Mouse (Mus musculus): Measurements from ENCODE around the gene St3gal3.

The St3gal3 gene

DNA sequence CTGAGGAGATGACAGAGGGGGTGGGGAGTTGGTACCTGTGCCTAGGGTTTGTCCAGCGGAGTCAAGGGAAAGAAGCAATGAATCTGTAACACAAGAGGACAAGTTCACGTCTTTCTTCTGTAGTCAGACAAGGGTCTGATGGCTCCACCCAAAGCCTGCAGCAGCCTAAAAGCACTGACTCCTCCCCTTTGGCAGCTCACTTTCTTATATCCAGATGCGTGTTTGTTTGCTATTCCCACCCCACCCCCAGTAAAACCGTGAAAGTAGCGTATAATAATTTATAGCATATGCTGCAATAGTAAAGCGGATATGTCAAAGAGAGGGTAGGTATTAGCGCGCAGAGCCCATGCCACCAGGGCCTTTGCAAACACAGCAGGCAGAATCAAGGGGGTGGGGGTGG is 80.1 kb downstream of the St3gal3 start:
- in situ Hi-C loops (cut with MboI), result no loop called here

- in situ Hi-C loops (cut with MboI), result no loop called here
Observed at GRCm38 (mm10) chr4:118053904-118054303, 80.8 kb downstream of the St3gal3 start.

- in situ Hi-C loops (cut with MboI), result no loop called here
Observed at GRCm38 (mm10) chr4:118049606-118050302, 85.0 kb downstream of the St3gal3 start.

DNA sequence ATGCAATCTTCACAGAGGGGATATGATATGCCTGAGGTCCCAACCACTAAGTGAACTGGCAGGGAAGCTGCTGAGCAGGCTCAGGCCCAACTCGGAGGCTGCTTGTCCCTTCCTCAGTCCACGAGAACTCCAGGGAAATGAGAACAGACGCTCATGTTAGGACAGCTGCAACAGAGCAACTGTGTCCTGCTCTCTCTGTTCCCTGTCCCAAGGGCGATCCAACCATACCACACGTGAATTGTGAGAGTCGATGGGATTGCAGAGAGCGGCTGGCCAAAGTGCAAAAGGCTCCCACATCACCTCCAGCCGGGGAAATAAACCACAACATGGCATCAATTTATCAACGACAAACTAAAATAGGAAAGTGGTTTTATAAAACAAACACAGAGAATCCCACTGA is 90.2 kb downstream of the St3gal3 start:
- in situ Hi-C loops (cut with MboI), result no loop called here

DNA sequence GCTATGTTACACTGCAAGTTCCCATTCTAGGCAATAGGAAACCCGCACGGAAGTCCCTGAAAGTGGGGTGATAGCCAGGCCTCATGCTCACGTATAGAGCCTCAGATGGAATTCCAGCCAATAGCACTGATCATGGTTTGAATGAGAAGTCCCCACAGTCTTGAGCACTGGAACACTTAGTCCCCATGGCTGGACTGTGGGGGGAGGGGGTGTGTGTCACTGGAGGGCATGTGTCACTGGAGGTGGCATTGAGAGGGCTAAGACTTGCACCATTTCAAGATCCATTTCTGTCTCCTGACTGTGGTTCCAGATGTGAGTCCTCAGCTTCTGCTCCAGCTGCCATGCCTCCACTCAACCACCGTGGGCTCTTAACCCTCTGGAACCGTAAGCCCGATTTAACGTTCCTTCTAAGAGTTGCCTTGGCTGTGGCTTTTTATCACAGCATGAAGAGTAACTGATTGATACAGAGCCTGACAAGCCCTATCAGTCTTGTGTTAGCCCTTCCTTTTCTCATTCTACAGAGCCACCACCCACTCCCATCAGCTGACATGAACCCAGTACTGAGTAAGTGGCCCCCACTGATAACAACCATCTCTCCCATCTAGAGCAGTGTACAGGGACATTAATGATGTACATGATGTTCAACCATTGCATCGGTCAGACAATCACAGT is 91.2 kb downstream of the St3gal3 start:
- in situ Hi-C loops (cut with MboI), result no loop called here

GRCm38 (mm10) chr4:118042671-118043320 is 91.9 kb downstream of the St3gal3 start:
- in situ Hi-C loops (cut with MboI), result no loop called here

GRCm38 (mm10) chr4:118041145-118041544 is 93.6 kb downstream of the St3gal3 start:
- in situ Hi-C loops (cut with MboI), result no loop called here

GRCm38 (mm10) chr4:118040650-118041049 is 94.1 kb downstream of the St3gal3 start:
- in situ Hi-C loops (cut with MboI), result no loop called here

GRCm38 (mm10) chr4:118039964-118040363 is 94.8 kb downstream of the St3gal3 start:
- in situ Hi-C loops (cut with MboI), result no loop called here

DNA sequence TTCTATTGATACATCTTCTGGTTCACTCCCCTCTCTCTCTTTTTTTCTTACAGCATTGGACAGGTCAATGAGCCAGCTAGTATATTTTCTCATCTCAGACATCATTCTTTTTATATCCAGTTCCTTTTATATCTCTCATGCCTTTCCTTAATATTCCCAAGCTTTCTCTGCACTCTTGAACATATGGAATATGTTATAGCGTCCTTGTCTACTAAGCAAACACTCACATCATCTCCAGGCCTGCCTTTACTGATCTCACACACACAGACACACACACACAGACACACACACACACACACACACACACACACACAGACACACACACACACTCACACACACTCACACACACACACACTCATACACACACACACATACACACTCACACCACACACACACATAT is 96.7 kb downstream of the St3gal3 start:
- in situ Hi-C loops (cut with MboI), result no loop called here

DNA sequence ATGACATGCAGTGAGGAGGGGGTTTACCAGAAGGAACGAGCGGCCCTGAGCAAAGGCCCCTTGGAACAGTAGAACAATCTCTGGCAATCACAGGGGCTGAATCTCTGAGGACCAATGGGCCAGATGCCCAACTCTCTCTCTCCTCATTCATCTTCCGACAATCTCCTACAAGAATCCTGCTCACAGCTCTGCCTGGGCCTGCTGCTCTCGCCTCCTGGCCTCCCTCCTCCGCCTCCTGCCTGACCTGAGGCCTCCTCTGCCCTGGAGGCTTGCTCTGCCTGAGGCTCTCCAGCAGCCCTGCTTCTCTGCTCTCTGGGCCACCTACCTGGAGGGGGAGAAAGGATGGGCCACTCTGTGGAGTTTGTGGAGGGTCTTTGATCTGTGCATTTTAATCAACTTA is 97.3 kb downstream of the St3gal3 start:
- in situ Hi-C loops (cut with MboI), result no loop called here

DNA sequence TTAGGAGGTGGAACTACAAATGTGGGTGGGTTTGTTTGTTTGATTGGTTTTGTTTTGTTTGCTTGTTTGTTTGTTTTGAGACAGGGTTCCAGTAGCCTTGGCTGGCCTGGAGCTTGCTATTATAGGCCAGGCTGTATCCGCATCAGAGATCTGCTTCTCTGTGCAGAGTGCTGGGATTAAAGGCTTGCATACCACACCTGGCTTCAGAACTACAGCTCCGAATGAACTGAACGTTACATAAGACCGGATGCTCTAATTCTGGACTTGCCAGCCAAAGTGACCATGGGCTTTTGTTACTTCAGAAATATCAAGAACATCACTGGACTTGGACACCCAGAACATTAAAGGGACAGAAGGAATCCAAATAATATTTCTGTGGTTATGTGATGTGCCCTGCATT is 98.2 kb downstream of the St3gal3 start:
- in situ Hi-C loops (cut with MboI), result no loop called here

DNA sequence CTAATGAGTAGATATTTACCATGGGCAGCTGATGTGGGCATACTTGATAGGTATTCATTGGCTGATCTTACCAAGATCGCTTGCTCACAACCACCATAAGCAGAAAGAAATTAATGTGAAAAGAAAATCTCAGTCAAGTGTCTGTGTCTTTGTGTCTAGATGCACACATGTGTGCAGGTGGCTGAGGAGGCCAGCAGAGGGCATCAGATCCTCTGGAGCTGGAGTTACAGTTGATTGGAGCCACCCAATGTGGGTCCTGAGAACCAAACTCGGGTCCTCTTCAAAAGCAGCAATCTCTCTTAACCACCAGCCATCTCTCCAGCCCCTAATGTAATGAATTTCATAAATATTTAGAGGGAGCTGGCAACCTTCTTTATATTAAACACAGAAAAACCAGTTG is 99.6 kb downstream of the St3gal3 start:
- in situ Hi-C loops (cut with MboI), result no loop called here

DNA sequence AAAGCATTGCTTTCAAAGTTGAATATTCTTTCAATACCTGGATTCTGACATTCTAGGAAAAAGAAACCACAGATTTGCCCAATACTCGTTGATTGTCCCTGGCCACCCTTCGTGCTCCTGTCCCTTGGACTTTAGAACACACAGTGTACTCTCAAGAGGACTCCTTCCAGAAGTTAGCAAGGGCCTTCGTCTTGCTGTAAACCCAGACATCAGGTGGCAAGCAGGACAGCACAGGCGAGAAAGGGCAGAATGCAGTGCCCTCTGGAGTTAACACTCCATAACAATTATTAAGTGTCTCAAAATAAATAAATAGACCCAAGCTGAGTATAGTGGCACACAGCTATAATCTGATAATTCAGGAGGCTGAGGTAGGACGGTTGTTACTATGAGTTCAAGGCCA is 101.7 kb downstream of the St3gal3 start:
- in situ Hi-C loops (cut with MboI), result no loop called here

DNA sequence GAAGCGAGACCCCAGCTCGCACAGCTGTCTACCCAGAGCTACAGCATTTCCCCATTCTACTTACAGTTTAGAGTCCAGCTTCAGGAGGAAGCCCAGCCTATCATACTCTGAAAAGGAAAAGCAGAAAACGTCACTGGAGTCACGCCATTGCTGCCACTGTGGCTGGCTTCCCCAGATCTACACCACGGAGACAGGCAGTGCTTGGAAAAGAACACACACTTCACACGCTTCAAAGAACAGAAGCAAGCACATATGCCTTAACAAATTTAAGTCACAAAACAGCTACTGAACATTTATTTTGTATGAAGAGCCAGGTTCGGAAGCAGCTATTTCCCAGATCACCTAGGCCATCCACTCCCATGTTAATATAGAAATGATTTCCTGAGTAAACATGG is 102.9 kb downstream of the St3gal3 start:
- in situ Hi-C loops (cut with MboI), result no loop called here

- in situ Hi-C loops (cut with MboI), result no loop called here
Observed at GRCm38 (mm10) chr4:118031132-118031775, 103.5 kb downstream of the St3gal3 start.

DNA sequence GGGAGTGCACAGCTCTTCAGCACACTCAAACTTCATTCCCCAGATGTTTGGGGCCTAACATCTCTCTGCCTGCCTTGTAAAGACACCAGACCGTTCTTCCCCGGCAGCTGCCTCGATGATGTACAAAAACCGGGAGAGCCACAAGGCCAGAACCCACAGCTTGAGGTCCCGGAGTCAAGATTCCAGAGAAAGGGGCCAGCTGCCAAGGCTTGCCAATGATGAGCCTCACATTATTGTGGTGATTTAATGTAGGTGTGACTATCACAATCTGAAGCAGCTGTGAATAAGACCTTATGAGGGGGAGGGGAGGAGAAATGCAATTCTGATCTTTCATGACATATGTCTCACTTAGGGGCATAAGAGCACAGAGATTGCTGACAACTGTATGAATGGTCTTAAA is 104.4 kb downstream of the St3gal3 start:
- in situ Hi-C loops (cut with MboI), result no loop called here

DNA sequence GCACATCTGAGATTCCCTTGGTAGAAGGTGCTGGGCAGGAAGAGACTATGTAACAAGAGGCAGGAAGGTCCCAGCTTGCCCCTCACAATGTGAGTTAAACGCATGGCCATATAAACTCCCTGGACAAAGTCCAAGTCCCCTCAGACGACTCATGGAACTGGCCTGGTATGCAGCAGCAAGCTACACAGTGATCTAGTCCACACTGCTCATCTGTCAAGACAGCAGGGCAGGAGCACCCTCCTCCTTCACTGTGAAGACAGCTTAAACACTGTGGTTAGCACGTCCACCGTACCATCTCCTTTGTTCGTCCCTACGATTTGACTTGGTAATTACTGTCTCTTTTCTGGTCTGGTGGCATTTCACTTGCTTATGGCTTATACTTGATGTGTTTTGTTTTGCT is 104.8 kb downstream of the St3gal3 start:
- in situ Hi-C loops (cut with MboI), result no loop called here

- in situ Hi-C loops (cut with MboI), result no loop called here
Observed at GRCm38 (mm10) chr4:118028994-118029393, 105.7 kb downstream of the St3gal3 start.

GRCm38 (mm10) chr4:118025931-118026330 is 108.8 kb downstream of the St3gal3 start:
- in situ Hi-C loops (cut with MboI), result no loop called here

GRCm38 (mm10) chr4:118025381-118025780 is 109.3 kb downstream of the St3gal3 start:
- in situ Hi-C loops (cut with MboI), result no loop called here

- in situ Hi-C loops (cut with MboI), result no loop called here
Observed at GRCm38 (mm10) chr4:118022811-118023210, 111.9 kb downstream of the St3gal3 start.

DNA sequence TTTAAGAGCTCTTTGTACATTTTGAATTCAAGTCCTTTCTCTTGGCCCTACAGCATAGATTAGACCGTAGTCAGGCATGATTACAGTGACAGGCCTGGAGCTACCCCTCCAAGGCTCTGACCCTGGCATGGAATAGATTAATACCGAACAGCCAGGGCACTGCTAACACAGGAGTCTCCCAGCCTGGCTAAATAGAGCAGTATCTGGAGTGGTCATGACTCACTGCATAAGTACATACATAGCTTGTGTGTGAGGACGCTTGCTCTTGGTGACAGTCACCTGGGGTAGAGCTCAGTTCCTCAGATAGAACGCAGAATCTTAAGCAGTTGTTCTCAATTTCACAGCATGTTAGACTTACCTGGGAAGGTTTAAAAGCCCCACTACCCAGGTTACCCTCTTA is 112.3 kb downstream of the St3gal3 start:
- in situ Hi-C loops (cut with MboI), result no loop called here
